Mouse (Mus musculus) layer of hippocampus, adult 9-10 months (tissue): Measurements from ENCODE around the gene Pik3ip1.

Source experiments
- DNase-seq: peaks from one replicate; pipeline ENCODE4 v3.0.0; 2022; ENCODE audit warnings: low spot score

Gene Pik3ip1

DNA sequence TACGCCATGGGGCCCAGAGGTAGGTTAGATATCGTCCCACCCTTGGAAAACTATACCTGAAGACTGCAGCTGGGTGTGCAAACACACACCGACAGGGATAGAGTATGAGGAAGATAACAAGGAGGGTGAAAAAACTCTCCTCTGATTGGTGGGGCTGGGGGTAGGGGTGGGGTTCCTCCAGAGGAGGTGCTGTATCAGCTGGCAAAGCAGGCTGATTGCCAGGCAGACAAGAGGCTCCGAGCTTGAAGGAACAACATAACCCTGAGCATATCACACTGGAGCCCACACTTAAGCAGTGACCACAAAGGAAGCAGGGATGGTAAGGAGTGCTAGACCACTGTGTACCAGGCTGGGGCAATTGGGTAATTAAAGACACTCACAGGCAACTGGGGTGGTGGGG lies 49.2 kb downstream of the Pik3ip1 start:
- DNase-seq = no peak

DNA sequence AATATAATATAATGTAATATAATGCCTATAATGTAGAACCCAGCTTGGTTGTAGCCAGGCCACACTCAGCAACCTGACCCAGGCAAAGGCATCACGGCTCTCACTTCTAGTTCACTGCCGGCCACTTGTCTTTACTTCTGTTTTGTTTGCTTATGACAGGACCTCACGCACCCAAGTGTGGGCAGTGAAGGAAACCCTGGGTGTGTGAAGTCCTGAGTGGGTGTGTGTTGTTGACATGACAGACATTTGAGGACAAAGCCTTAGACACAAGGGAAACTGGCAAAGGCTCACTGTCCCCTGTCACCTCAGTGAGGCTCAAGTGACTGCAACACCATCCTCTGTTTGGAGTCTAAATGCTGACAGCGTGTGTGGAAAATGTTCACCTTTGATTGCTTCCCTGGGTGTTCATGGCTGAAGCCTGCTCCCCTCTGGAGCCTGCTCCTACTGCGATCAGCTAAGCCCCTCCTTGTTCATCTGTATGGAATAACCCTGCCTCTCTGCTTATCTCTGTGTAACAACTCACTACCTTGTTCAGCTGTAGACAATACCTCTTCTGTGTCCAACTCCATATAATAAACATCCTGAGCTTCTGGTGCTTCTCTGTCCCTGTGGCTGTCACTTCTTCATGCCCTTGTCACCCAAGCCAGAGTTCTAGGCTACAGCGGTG lies 51.1 kb downstream of the Pik3ip1 start:
- no peak for DNase-seq

DNA sequence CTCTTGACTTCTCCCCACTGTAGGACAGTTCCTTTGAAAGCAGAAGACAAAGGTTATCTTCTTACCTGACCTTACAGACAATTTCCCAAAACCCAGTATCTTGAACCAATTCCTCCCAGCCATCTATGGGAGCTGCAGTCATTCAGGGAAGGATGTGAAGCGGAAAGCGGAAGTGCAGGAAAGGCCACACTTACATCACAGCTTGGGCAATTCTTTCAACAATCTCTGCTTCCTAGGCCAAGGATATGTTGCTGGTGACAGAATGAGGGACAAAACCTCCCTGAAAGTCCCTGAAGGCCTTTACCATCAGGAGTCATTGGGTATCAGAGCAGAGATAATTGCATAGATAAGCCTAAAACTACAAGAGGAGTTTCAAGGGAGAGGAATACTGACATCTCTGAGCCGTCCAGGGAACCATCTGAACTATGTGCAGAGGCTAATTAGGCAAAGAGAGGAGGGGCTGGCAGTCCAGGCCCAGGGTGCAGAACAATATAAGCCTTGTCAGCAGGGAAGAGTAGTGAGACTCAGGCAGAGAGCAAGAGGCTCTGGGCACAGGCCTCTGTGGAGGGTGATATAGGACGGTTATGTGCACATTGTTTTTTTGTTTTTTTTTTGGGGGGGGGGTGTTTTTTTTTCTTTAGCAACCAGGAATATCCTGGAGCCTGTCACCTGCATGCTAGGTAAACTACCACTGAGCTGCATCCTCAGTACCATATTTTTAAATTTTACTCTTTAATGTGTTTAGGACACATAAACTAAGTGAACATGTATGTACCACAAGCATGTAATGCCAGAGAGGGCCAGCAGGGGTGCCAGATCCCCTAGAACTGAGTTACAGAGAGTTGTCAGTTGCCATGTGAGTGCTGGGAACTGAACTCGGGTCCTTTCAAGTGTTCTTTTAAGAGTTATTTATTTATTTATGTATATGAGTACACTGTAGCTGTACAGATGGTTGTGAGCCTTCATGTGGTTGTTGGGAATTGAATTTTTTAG lies 52.7 kb downstream of the Pik3ip1 start:
- no peak for DNase-seq

DNA sequence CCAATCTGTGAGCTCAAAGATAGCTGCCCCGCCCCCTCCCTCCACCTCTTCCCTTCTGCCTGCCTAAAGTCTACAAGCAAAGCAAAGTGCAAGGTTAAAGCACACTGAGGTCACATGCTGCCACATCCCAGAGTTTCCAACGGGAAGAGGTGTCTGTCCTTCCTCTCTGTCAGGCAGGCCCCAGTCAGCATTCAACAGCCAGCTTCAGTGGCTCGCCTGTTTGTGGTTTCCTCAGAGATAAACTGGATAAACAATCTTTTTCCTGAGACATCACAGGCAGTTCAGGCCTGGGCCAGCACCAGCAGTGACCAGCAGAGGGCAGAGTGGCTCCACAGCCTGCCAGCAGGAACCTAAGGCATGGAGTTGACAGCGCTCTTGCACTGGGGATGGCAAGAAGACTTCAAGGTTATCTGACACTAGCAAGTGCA lies 56.8 kb downstream of the Pik3ip1 start:
- DNase-seq = peak; percentile 75

DNA sequence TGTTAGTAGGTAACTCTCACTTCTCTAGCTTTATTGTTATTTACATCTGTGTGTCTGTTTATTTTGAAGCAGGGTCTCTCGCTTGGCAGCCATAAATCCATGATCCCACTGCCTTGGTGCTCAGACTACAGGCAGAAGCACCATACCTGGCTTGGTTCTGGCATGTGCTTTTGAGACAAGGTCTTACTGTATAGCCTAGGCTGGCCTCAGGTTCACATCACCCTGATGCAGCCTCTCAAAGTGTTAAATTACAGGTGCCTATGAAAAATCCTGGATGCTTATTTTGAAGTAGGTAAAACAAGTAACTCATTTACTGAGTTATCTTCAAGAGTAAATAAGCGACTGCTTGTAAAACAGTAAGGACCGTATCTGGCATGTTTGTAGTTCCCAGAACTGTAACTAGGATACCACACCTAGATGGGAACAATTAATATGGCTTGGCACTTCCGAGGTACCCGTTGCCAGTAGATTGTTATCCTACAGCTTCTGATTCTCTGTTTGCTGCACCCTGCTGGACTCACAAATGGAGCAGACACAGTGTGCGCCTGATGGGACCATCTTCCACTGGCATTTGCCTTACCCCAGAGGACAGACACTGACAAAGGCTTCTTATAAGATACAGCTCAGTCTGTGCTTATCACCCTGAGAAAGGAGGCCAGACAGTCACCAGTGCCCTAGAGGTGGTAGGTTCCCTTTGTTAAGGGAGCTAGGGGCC lies 57.4 kb downstream of the Pik3ip1 start:
- DNase-seq = no peak

DNA sequence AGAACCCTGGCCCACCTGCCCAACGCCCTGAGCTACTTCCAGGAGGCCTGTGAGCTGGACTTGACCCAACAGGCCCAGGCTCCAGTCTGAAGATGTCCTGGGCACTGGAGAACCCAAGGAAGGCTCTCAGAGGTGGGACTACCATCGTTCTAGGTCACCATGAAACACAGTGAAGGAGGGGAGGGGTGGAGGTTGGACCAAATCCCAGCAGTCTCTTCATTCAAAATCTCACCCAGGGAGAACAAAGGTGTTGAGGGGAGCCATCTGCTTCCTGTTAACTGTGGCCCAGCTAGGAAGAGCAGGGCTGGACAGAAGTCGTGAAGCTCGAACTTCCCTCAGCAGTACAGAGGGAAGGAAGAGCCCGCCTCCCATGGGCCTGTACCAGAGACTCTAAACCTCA lies 59.8 kb downstream of the Pik3ip1 start:
- no peak for DNase-seq

DNA sequence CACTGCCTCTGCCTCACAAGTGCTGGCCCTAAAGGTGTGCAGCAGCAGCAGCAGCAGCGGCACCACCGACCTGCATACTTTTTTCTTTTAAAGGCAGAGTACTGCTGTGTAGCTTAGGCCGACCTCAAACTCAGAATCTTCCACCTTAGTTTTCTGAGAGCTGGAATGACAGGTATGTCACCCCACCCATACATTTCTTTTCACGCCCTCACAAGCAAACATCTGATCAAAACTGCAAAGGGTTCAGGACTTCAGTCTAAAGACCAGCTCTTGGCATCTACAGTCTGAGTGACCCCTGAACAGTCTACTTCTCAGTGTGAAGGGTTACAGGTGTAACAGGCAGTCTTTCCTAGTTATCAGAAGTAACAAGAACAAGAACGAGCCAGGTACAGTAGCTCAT lies 60.6 kb downstream of the Pik3ip1 start:
- no peak for DNase-seq

DNA sequence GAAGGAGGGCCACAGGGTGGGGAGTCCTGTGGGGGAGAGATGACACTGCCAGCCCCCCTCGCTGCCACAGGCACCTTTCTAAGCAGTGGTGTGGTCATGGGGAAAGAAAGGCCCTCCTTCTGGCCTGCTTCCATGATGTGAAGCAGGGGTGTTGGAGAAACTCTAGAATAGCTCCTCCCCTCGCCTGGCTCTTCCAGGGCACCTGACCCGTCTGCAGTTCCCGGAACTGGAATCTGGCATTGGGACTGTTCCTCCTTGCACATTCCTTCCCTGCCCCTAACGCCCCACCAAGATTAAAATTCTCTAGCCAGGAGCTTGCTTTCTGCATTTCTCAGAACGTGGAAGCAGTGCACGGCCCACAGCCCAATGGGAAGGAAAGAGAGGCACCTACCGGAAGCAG lies 62.3 kb downstream of the Pik3ip1 start:
- DNase-seq = no peak
